Mouse (Mus musculus) neural tube, embryonic 11.5 days (tissue): ENCODE measurements around the gene Wdr5b. TPM values are rescaled to one million over a fixed set of nuclear protein-coding genes. Genes with fewer than 3 reads are reported as not detected.
A peak's percentile ranks its signal among the peaks of the same experiment; 100 is the strongest.

Source experiments
- ATAC-seq: fragments of 200-750 bp; cut with Nextera tagmentation; 2 replicates; pipeline ENCODE4 v1.8.0; 2017; ENCODE audit warnings: moderate number of reproducible peaks, mild to moderate bottlenecking, moderate TSS enrichment, moderate library complexity; ENCODE audit not compliant: insufficient read depth, low FRiP score, low TSS enrichment
- DNase-seq: peaks from one replicate; pipeline ENCODE4 v3.0.0-alpha.2; 2015; ENCODE audit warnings: low spot score
- H3K27ac ChIP-seq: fragments of 300-500 bp; sonication (generic); 2 replicates; pipeline ENCODE4 v1.5.1; 2014; ENCODE audit warnings: low read depth, mild to moderate bottlenecking, low read length
- H3K27me3 ChIP-seq: fragments of 300-500 bp; sonication (generic); 2 replicates; pipeline ENCODE4 v1.6.1; 2014; ENCODE audit warnings: mild to moderate bottlenecking, low read length, mixed read lengths; ENCODE audit not compliant: control insufficient read depth, insufficient read depth
- H3K36me3 ChIP-seq: fragments of 300-500 bp; sonication (generic); 2 replicates; pipeline ENCODE4 v1.6.1; 2014; ENCODE audit warnings: mild to moderate bottlenecking, low read length, moderate library complexity, mixed read lengths; ENCODE audit not compliant: control insufficient read depth, insufficient read depth
- H3K4me1 ChIP-seq: fragments of 300-500 bp; sonication (generic); 2 replicates; pipeline ENCODE4 v1.6.1; 2014; ENCODE audit warnings: low read length, mixed read lengths; ENCODE audit not compliant: control insufficient read depth, insufficient read depth
- H3K4me2 ChIP-seq: fragments of 300-500 bp; sonication (generic); 2 replicates; pipeline ENCODE4 v1.6.1; 2014; ENCODE audit warnings: low read depth, mild to moderate bottlenecking, moderate library complexity
- H3K4me3 ChIP-seq: fragments of 300-500 bp; sonication (generic); 2 replicates; pipeline ENCODE4 v1.5.1; 2014; ENCODE audit warnings: low read depth, low read length
- H3K9ac ChIP-seq: fragments of 300-500 bp; sonication (generic); 2 replicates; pipeline ENCODE4 v1.6.1; 2014; ENCODE audit warnings: mild to moderate bottlenecking, low read length
- H3K9me3 ChIP-seq: fragments of 300-500 bp; sonication (generic); 2 replicates; pipeline ENCODE4 v1.6.1; 2016; ENCODE audit warnings: low read length; ENCODE audit not compliant: control insufficient read depth
- WGBS: fragments of 180-500 bp; shearing (Covaris S2); extraction: QIAGEN DNeasy Blood & Tissue Kit; methylation state at CpG from one replicate; pipeline ENCODE4 v1.1.7; 2014; 5-methylcytosine and 5-hydroxymethylcytosine counted together
- polyA plus RNA-seq: library from polyadenylated mRNA; unstranded; fragments of >200 nt; fragmentation: Nextera tagmentation; extraction: Ambion mirVana; gene quantifications from 2 replicates; pipeline ENCODE4 v1.2.1, GENCODE M21; 2014

Wdr5b gene
- polyA plus RNA-seq, 1 experiment from 2014 or later = 11.7 TPM

DNA sequence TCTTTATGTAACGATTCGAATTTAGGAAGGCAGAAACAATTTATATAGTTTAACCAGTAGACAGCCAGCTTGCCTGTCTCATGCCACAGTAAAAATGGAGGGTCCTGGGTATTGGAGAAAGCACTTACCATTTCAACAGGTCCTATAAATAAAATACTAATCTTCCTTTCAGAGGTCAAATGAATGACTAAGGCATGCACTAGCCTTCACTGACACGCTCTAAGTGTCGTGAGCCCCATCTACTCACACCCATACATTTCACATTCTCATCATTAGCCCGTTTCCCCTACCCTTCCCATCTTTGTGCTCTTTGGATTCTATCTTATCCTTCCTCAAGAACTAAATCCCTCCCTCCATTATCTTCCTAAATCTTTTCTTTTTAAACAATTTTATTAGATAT is 23.9 kb downstream of the Wdr5b start:
- no peaks in the 10 kb centered on the region for H3K9me3 ChIP-seq
- no peak overlapping the region for H3K4me2 ChIP-seq
- DNase-seq = no peak
- H3K4me3 ChIP-seq = no peak overlapping the region
- no peak overlapping the region for H3K27ac ChIP-seq
- no peak for ATAC-seq
- H3K9ac ChIP-seq = no peak overlapping the region
- H3K36me3 ChIP-seq = no peaks in the 10 kb centered on the region
- WGBS = 89% methylated on average over 5 of the region's 5 CpGs
- no peaks in the 10 kb centered on the region for H3K27me3 ChIP-seq
- peaks cover 8% of the 10 kb centered on the region; the same call in 1 of the 2 replicates for H3K4me1 ChIP-seq

GRCm38 (mm10) chr16:36067694-36068093 is 26.7 kb downstream of the Wdr5b start:
- 70% methylated on average over 2 of the region's 2 CpGs for WGBS
- Histone ChIP-seq H3K4me1 (peaks cover 14% of the 10 kb centered on the region; the same call in 1 of the 2 replicates), H3K36me3 (no peaks in the 10 kb centered on the region), H3K9ac (no peak overlapping the region), H3K27me3 (no peaks in the 10 kb centered on the region), H3K27ac (no peak overlapping the region), H3K4me3 (no peak overlapping the region), H3K4me2 (no peak overlapping the region), H3K9me3 (no peaks in the 10 kb centered on the region)
- DNase-seq (no peak), ATAC-seq (no peak)

DNA sequence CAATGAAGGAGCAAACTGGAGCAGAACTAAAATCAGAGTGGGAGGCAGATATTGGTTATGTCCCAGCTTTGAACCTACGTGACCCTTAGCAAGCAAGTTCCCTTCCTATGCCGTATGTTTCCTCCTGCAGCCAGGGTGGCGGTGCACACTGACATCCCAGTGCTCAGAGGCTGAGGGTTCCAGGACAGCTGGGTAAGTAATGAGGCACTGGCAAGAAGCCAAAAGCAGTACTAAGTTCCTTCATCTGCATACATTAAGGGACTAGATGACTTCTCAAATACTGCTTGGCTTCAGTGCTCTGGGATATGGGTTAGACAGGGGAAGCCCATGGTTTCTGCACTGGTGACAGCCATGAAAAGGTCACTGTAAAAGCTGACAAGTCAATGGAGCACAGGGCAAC is 27.4 kb downstream of the Wdr5b start:
- no peak for ATAC-seq
- Histone ChIP-seq H3K36me3 (no peaks in the 10 kb centered on the region), H3K9ac (no peak overlapping the region), H3K9me3 (no peaks in the 10 kb centered on the region), H3K4me3 (no peak overlapping the region), H3K27me3 (no peaks in the 10 kb centered on the region), H3K4me1 (peaks cover 14% of the 10 kb centered on the region; the same call in 1 of the 2 replicates), H3K4me2 (no peak overlapping the region), H3K27ac (no peak overlapping the region)
- WGBS = 84% methylated on average over 3 of the region's 3 CpGs
- DNase-seq = no peak

DNA sequence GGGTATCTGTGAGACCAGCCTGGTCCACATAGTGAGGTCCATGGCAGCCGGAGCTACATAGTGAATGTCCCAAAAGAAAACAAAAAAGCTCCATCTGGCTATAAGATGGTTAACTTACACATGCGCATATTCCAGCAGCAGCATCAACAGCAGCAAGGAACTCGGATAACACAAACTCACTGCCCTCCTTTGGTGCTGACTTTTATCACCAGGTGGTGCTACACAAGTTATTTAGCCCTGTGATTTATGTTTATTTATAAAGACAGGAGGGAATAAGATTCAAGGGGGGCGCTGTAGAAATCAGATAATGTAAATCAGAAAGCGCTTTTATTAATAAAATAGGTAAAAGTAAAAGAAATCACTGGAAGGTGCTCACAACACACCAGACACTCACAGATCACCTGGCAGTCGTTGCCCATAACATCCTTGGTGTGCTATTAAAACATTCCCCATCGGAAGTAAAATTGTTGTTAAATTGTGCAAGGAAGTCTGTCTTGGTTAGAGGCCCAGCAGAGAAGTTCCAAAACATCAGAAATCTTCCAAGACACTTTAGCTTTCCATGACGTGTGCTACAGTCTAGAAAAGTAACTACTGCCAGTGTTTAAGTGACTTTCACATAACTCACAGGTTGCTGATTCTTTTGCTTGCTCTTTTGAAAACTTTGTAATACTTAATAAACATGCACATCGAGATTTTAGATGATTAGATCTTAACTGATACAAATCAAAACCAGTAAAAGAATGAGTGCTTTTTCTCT is 29.0 kb downstream of the Wdr5b start:
- Histone ChIP-seq H3K4me2 (peak overlapping the region; percentile 53), H3K4me1 (peaks cover 14% of the 10 kb centered on the region; the same call in 1 of the 2 replicates), H3K9me3 (no peaks in the 10 kb centered on the region), H3K4me3 (peak overlapping the region; percentile 60), H3K9ac (no peak overlapping the region), H3K27me3 (no peaks in the 10 kb centered on the region), H3K36me3 (no peaks in the 10 kb centered on the region), H3K27ac (no peak overlapping the region)
- DNase-seq (no peak), ATAC-seq (no peak)
- 36% methylated on average over 9 of the region's 9 CpGs for WGBS

GRCm38 (mm10) chr16:36071071-36071449 is 30.1 kb downstream of the Wdr5b start:
- no peaks in the 10 kb centered on the region for H3K9me3 ChIP-seq
- no peak; the same call in 1 of the 2 replicates for ATAC-seq
- peaks cover 14% of the 10 kb centered on the region; the same call in 1 of the 2 replicates for H3K4me1 ChIP-seq
- no peaks in the 10 kb centered on the region for H3K27me3 ChIP-seq
- H3K4me3 ChIP-seq = peak overlapping the region; percentile 60
- peak overlapping the region; percentile 53 for H3K4me2 ChIP-seq
- DNase-seq = no peak
- H3K9ac ChIP-seq = peak overlapping the region; percentile 69
- H3K27ac ChIP-seq = peak overlapping the region; percentile 88
- WGBS = 0% methylated on average over 16 of the region's 16 CpGs
- no peaks in the 10 kb centered on the region for H3K36me3 ChIP-seq

GRCm38 (mm10) chr16:36071450-36072379 is 30.7 kb downstream of the Wdr5b start, which contains the start of the genes Fam162a and Ccdc58:
Gene Fam162a, minus strand, starts transcription at chr16:36071594.
Gene Ccdc58, plus strand, starts transcription at chr16:36071685.
- H3K27me3 ChIP-seq = no peaks in the 10 kb centered on the region
- DNase-seq = peak; percentile 93
- WGBS = under 1% methylated on average over 72 of the region's 81 CpGs
- H3K4me3 ChIP-seq = peak within 1 kb of the TSS; percentile 60
- ATAC-seq = peak; percentile 96
- H3K9me3 ChIP-seq = no peaks in the 10 kb centered on the region
- H3K9ac ChIP-seq = peak within 1 kb of the TSS; percentile 69
- H3K4me2 ChIP-seq = peak within 1 kb of the TSS; percentile 53
- H3K4me1 ChIP-seq = peaks cover 14% of the 10 kb centered on the region; the same call in 1 of the 2 replicates
- peak within 1 kb of the TSS; percentile 88 for H3K27ac ChIP-seq
- H3K36me3 ChIP-seq = no peaks in the 10 kb centered on the region

- Histone ChIP-seq H3K27ac (no peak overlapping the region), H3K36me3 (no peaks in the 10 kb centered on the region), H3K27me3 (no peaks in the 10 kb centered on the region), H3K4me1 (peaks cover 14% of the 10 kb centered on the region; the same call in 1 of the 2 replicates), H3K9ac (peak overlapping the region; percentile 69), H3K4me3 (peak overlapping the region; percentile 60), H3K4me2 (peak overlapping the region; percentile 53), H3K9me3 (no peaks in the 10 kb centered on the region)
- no peak for ATAC-seq
- 29% methylated on average over 8 of the region's 8 CpGs for WGBS
- DNase-seq = no peak
Observed at GRCm38 (mm10) chr16:36072410-36073011, 31.5 kb downstream of the Wdr5b start.

DNA sequence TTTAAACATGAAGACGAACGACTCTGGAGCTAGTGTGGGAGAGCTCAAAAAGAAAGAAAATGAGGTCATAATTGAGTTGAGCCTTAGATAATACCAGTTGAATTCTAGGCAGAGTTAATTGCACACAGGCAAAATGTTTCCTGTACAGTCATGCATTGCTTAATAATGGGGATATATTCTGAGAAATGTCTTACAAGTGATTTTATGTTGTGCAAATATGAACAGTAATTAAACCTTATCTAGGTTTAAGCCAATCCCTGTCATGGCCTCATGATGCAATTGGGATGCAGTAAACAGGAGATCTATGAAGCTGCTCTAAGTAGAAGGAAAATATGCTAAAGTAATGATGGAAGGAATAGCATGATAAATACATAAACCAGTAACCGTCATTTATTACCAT is 33.8 kb downstream of the Wdr5b start:
- DNase-seq (no peak), ATAC-seq (no peak)
- Histone ChIP-seq H3K36me3 (no peaks in the 10 kb centered on the region), H3K27ac (no peak overlapping the region), H3K4me2 (no peak overlapping the region), H3K9me3 (no peaks in the 10 kb centered on the region), H3K9ac (no peak overlapping the region), H3K4me1 (peaks cover 7% of the 10 kb centered on the region; the same call in 1 of the 2 replicates), H3K27me3 (no peaks in the 10 kb centered on the region), H3K4me3 (no peak overlapping the region)
- 87% methylated on average over 3 of the region's 3 CpGs for WGBS
